Mouse (Mus musculus) fat pad, adult 2 months (tissue): ENCODE measurements around the gene Parp16.

Experiments used
- DNase-seq: peaks from one replicate; pipeline ENCODE4 v3.0.0-alpha.2; 2011; ENCODE audit warnings: low read depth, low spot score; ENCODE audit errors: extremely low read depth

Parp16 gene

GRCm38 (mm10) chr9:65195053-65195452 is at the start of gene Parp16:
Parp16 (plus strand) TSS chr9:65195353.
- DNase-seq, result no peak

GRCm38 (mm10) chr9:65146001-65146400 is 49.2 kb upstream of the Parp16 start:
- DNase-seq, result no peak

DNA sequence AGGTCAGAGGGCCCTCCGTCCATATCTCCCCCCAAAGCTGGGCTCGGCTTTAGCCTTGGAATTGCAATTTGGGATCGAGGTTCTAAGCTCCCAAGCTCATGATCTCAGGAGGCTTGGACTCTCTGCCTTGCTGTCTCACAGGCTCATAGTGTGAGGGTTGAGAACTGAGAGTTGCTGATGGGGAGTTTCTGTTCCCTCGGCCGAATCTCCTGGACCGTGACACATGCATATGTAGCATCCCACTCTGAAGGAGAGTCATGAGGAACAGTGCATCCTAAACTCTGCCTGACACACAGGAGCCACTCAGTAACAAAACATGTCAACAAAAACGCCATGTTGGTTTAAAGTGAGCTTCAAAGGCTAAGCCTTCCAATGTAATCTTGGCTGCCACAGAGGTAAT is 46.6 kb upstream of the Parp16 start:
- no peak for DNase-seq

DNA sequence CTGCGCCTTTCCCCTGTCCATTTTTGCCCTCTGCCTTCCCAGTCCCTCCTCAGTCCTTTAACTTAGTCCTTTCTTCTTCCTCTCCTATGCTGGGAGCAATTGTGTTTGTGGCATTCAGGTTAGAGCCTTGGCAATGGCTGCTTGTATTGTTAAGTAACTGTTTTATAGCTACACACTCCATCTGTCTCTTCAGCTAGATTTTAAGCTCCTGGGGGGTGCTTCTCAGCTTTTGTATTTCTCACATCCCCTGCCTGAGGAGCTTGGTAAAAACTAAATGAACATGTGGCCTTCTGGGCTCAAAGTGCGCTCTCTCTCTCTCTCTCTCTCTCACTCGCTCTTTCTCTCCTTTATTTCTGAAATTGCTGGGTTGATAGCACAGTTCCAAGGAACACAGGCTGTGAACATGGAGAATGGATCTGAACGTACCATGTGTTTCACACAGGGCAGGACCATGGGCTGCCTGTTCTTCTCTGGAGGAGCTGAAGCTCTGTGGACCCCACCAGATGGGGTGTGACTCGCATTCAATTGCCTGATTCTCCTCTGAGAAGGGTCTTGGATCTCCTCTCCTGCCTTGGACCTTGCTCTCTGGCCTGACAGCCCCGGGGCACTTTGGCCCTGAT is 42.3 kb upstream of the Parp16 start:
- no peak for DNase-seq

DNA sequence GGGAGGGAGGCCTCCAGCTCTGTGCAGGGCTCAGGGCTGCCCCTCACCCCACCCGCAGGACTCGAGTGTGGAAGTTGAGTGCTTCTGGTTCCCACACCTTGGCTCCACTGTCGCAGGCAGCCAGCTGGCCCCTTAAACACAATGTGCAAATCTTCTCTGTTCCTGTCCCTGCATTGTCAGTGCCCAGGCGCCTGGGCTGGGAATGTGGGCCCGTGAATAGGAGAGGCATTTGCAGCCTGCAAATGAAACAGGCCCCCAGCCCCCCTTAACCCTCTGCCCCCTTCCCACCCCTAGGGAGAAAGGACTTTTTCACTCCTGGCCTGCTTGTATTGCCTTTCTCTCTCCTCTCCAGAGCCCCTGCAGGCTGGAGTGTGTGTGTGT is 41.8 kb upstream of the Parp16 start:
- no peak for DNase-seq

DNA sequence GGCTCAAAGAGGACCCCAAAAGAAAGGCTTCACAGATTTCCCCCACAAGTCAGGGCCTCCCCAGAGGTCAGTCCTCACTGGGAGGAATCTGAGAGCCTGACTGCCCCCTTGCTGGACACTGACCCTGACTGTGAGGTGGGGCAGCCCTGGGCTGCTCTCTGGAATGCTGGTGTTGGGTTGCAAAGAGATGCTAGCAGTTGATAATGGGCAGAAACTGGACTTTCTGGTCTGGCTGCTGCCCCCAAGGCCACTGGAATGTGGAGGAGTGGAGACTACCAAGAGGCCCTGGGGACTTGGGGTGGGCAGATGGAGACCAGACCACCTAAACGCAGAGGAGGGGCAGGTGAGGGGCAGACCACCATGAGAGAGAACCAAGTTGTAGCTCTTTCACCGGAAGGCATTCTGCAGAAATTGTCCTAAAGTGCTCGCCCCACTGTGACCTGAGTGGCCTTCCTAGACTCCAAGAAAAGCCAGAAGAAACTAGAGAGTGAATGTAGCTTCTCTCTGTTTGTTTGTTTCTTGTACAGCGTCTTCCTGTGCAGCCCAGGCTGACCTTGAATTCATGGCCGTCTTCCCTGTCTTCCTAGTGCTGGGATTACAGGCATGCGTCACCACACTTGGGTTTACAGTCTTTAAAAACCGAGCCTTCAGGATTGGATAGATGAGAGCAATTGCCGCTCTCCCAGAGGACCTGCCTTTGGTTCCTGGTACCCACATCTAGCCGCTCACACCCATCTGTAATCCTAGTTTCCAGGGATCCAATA is 40.3 kb upstream of the Parp16 start:
- DNase-seq, result no peak

DNA sequence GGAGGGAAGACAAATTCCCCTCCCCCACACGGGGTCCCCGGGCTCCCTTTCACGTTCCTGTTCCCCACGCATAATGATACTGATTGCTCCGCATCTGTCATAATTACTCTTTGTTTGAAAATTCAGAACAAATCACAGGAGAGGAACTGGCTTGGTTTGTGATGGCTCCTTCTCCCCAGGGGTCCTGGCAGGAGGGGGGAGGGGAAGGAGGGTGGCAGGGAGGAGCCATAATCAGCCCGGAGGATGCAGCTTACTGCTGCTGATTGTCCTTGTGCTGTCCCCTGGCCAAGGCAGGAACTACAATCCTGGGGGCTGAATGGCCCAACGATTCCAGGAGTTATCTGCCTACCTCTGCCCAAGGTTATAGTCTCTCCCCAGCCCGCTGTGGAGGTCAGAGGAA is 38.5 kb upstream of the Parp16 start:
- DNase-seq, result no peak

DNA sequence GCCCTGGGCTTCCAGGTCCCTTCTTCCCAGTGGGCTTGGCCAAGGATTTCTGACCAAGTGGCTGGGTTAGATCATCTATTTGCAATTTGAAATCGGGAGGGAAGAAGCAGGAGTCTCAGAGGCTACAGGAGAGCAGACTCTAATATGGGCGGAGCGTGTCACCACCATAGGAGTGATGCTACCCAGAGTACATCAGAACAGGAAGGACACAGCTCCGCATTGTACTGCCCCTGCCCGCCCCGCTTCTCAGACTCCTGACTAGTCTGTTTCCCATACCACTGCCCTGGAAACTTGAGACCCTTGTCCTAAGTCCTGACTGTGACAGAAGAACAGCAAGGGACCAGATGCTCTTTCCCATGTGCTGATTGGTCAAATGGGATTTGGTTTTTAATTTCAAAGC is 37.5 kb upstream of the Parp16 start:
- DNase-seq, result no peak

- DNase-seq, result no peak
Measured at GRCm38 (mm10) chr9:65161188-65161587, 34.0 kb upstream of the Parp16 start.

- no peak for DNase-seq
Measured at GRCm38 (mm10) chr9:65161881-65162280, 33.3 kb upstream of the Parp16 start.

GRCm38 (mm10) chr9:65162711-65163639 is 32.2 kb upstream of the Parp16 start:
- no peak for DNase-seq

DNA sequence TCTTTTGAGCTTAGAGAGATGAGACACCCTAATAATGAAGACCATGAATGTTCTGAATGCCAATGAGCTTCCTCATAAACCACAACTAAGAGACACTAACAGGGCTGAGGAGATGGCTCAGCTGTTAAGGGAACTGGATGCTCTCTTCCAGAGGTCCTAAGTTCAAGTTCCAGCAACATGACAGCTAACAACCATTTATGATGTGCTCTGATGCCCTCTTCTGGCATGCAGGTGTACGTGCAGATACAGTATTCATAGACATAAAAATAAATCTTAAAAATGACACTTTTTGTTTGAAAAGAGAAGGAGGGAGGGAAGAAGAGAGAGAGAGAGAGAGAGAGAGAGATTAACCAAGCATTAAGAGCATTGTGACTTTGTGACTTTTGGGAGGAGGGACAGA is 30.3 kb upstream of the Parp16 start:
- no peak for DNase-seq

DNA sequence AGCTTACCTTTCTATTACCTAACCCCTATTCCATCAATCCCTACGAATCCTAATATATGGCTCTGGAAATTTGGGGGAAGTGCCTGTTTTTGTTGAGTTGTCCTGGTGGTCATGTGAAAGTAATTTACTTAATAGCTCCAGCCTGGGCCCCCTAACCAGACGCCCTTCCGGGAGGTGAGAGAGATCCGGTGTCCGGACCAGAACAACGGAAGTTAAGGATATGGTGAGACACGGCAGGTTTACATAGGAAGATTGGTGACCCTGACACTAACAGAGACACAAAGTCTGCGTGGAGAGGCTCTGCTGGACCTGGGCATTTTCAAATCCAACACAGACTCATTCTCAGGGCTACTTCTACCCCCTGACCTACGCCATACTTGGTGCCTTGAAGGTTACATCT is 28.8 kb upstream of the Parp16 start:
- no peak for DNase-seq

GRCm38 (mm10) chr9:65168534-65168933 is 26.6 kb upstream of the Parp16 start:
- no peak for DNase-seq

DNA sequence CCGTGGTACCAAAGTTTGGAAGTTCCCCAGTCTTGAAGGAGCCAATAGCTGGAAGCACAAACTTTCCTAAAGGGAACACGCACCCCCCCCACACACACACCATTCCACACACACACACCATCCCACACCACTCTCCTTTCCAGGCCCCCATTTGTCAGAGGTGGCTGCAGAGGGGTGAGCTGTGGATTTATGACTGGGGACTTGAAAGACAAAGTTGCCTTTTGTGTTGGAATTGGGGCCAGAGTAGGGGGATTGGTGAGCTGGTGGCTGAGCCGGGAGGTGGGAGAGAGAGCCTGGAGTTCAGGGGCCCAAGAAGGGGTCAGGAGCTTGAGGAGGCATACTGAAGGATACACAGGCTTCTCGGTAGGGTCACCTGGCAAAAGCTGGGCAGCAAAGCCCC is 26.2 kb upstream of the Parp16 start:
- no peak for DNase-seq

DNA sequence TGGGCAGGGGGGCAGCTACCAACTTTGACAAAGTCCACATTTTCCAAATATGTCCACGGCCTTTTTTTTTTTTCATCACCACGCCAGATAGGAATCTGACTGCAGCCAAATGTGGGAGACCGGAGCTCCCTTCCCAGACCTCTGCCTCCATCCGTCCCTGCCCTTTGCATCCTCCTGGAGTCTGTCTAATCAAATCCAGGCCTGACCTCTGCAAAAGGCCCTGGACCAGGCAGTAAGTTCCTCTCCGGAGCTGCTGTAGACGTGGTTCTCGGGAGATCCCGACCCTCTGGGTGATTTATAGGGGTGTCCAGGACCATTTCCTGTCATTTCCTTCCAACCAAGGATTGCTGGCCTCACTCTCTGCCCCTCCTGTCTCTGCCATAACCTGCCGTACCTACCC is 22.5 kb upstream of the Parp16 start:
- DNase-seq, result no peak

GRCm38 (mm10) chr9:65175234-65175938 is 19.8 kb upstream of the Parp16 start:
- no peak for DNase-seq

DNA sequence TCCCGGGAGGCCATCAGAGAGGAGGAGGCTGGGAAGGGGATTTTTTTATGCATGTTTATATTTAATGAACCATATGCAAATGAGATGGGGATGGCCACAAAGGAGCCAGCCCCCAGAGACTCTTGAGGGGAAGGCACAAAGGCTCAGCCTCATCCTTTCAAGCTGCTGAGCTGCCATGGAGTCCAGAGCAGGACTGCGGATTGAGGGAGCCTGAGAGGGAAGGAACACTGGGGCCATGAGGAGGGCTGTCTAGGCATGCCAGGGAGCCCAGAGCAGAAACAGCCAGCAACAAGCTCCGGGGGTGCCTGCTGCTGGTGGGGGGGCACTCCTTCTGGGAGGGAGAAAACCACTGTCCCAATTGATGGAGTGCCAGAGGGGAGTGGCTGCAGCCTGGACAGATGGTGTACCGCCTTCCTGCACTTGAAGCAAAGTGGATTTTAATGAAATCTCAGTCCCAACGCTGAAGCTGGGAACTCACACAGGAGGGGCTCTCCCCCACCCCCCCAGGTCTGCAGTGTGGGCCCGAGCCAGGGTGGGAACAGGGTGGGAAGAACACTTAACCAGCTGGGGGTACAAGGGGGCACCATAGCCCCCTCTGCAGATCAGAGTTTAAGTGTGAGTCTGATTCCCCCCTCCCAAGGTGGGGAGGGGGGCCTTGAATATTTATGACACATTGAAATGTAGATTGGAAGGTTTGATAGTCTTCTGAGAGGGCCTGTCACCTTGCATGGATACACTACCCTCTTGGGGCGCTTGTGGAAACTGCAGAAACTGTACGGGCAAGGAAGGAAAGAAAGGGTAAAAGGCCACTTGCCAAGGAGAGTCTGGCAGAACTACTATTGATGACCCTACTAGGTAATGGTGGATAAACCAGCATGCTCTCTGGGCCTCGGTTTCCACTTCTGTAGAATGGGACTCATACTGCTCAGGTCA is 18.9 kb upstream of the Parp16 start:
- DNase-seq, result no peak

GRCm38 (mm10) chr9:65177497-65177896 is 17.7 kb upstream of the Parp16 start:
- no peak for DNase-seq

GRCm38 (mm10) chr9:65177912-65178311 is 17.2 kb upstream of the Parp16 start:
- no peak for DNase-seq
